ENCODE assay signal across 8 mouse cellular contexts in genomic region chr11:96966914-96967543, GRCm38 (mm10). TPM values are rescaled to one million over a fixed set of nuclear protein-coding genes. Genes with fewer than 3 reads are reported as not detected.
DNase-seq lines count a peak whose midpoint lies in the region; ATAC-seq lines count a peak whose summit lies in the region.

No protein-coding gene starts in this region.

- no peak for DNase-seq in hindbrain, embryonic 14.5 days (ENCODE audit: low spot score)
- DNase-seq in frontal cortex, postnatal 10 days (ENCODE audit: low spot score in 2 of 2) = no peak
- no peak for DNase-seq in gastrocnemius, adult 8-10 months (ENCODE audit: low spot score in 2 of 2)
- no peak for DNase-seq in gastrocnemius, postnatal 4 days (ENCODE audit: low spot score in 2 of 2)

- no peaks in the 10 kb centered on the region for H3K27me3 ChIP-seq in hindbrain, embryonic 13.5 days
- no peaks in the 10 kb centered on the region for H3K27me3 ChIP-seq in hindbrain, embryonic 14.5 days (ENCODE audit: control insufficient read depth, insufficient read depth, low read length)
- H3K27me3 ChIP-seq in heart, embryonic 16.5 days (ENCODE audit: control insufficient read depth, insufficient read depth, low read length) = no peaks in the 10 kb centered on the region

- no peak for ATAC-seq in hindbrain, embryonic 13.5 days (ENCODE audit: low FRiP score)
- ATAC-seq in hindbrain, embryonic 14.5 days (ENCODE audit: low FRiP score) = no peak
- ATAC-seq in CD4-positive, CD25-positive, alpha-beta regulatory T cell, adult 4 months = peak; percentile 83
- ATAC-seq in heart, embryonic 16.5 days (replicated peaks; ENCODE audit: extremely low read depth, insufficient read depth, low FRiP score) = no peak
- peak; percentile 63 for ATAC-seq in megakaryocyte progenitor cell, adult 5-6 weeks (replicated peaks; ENCODE audit: poor library complexity)

- peaks cover 9% of the 10 kb centered on the region for H3K36me3 ChIP-seq in hindbrain, embryonic 13.5 days
- H3K36me3 ChIP-seq in hindbrain, embryonic 14.5 days (replicated peaks; ENCODE audit: control insufficient read depth, insufficient read depth) = peaks cover 12% of the 10 kb centered on the region
- H3K36me3 ChIP-seq in heart, embryonic 16.5 days (ENCODE audit: control insufficient read depth, insufficient read depth) = no peaks in the 10 kb centered on the region

- H3K4me1 ChIP-seq in hindbrain, embryonic 13.5 days (replicated peaks) = peaks cover 32% of the 10 kb centered on the region
- H3K4me1 ChIP-seq in hindbrain, embryonic 14.5 days (replicated peaks; ENCODE audit: control insufficient read depth, insufficient read depth, low read length) = peaks cover 11% of the 10 kb centered on the region; the same call in 1 of the 2 replicates
- peaks cover 53% of the 10 kb centered on the region for H3K4me1 ChIP-seq in heart, embryonic 16.5 days (ENCODE audit: control insufficient read depth, insufficient read depth, low read length)

- no peak overlapping the region for H3K4me2 ChIP-seq in hindbrain, embryonic 13.5 days
- H3K4me2 ChIP-seq in hindbrain, embryonic 14.5 days (replicated peaks) = no peak overlapping the region
- peak overlapping the region; percentile 56 for H3K4me2 ChIP-seq in heart, embryonic 16.5 days (ENCODE audit: low read depth, low read length)

- no peak overlapping the region for H3K27ac ChIP-seq in hindbrain, embryonic 13.5 days
- H3K27ac ChIP-seq in hindbrain, embryonic 14.5 days = no peak overlapping the region
- H3K27ac ChIP-seq in heart, embryonic 16.5 days (ENCODE audit: low read length) = peak overlapping the region; percentile 100

- 92% methylated on average over 13 of the region's 13 CpGs for WGBS in hindbrain, embryonic 13.5 days
- 89% methylated on average over 13 of the region's 13 CpGs for WGBS in hindbrain, embryonic 14.5 days
- WGBS in heart, embryonic 16.5 days = 61% methylated on average over 13 of the region's 13 CpGs

- H3K9me3 ChIP-seq in hindbrain, embryonic 13.5 days = no peaks in the 10 kb centered on the region
- H3K9me3 ChIP-seq in hindbrain, embryonic 14.5 days (ENCODE audit: control insufficient read depth, low read length) = no peaks in the 10 kb centered on the region
- H3K9me3 ChIP-seq in heart, embryonic 16.5 days (replicated peaks; ENCODE audit: control insufficient read depth, low read length) = no peaks in the 10 kb centered on the region

- H3K9ac ChIP-seq in hindbrain, embryonic 13.5 days = peak overlapping the region; percentile 43; the same call in 1 of the 2 replicates
- no peak overlapping the region for H3K9ac ChIP-seq in hindbrain, embryonic 14.5 days
- peak overlapping the region; percentile 73 for H3K9ac ChIP-seq in heart, embryonic 16.5 days (ENCODE audit: low read length)

- no peak overlapping the region for H3K4me3 ChIP-seq in hindbrain, embryonic 13.5 days
- no peak overlapping the region for H3K4me3 ChIP-seq in hindbrain, embryonic 14.5 days (replicated peaks; ENCODE audit: low read length)
- peak overlapping the region; percentile 11; the same call in 1 of the 2 replicates for H3K4me3 ChIP-seq in heart, embryonic 16.5 days (ENCODE audit: low read length)

RNA-seq across cellular contexts. Expression of gene Sp2, which starts 15.7 kb away (rescaled TPM):
- 15.9 and 17.2 TPM in 2 replicates for polyA plus RNA-seq in hindbrain, embryonic 13.5 days (2015; fragmentation: Nextera tagmentation; extraction: Ambion mirVana)
- polyA plus RNA-seq in hindbrain, embryonic 14.5 days (2014; fragmentation: Nextera tagmentation; extraction: Ambion mirVana) = 14.4 and 14.9 TPM in 2 replicates
- polyA plus RNA-seq in CD4-positive, CD25-positive, alpha-beta regulatory T cell, adult 4 months (2017; shearing (Covaris generic)) = 10 to 100 TPM; 19.5 to 22.9 TPM
- polyA plus RNA-seq in heart, embryonic 16.5 days (2015; fragmentation: Nextera tagmentation; extraction: Ambion mirVana) = 15.2 and 15.7 TPM in 2 replicates
- total RNA-seq in megakaryocyte progenitor cell, adult 5-6 weeks (2015) = 21.0 and 27.4 TPM in 2 replicates
- total RNA-seq in megakaryocyte progenitor cell, adult 5-6 weeks (2017) = 2.3 and 2.8 TPM in 2 replicates
- total RNA-seq in gastrocnemius, adult 8-10 months (2022) = 10 to 100 TPM in 2 of 4 experiments, 1 to 10 TPM in 2; 8.6 to 12.5 (median 10.4) TPM
- total RNA-seq in gastrocnemius, postnatal 4 days (2021) = 10 to 100 TPM; 15.1 to 16.5 TPM

RNA-seq across cellular contexts. Expression of gene Pnpo, which starts 23.2 kb away (rescaled TPM):
- 20.5 and 22.6 TPM in 2 replicates for polyA plus RNA-seq in hindbrain, embryonic 13.5 days (2015; fragmentation: Nextera tagmentation; extraction: Ambion mirVana)
- 27.5 and 28.9 TPM in 2 replicates for polyA plus RNA-seq in hindbrain, embryonic 14.5 days (2014; fragmentation: Nextera tagmentation; extraction: Ambion mirVana)
- 10 to 100 TPM; 28.5 to 48.5 TPM for polyA plus RNA-seq in CD4-positive, CD25-positive, alpha-beta regulatory T cell, adult 4 months (2017; shearing (Covaris generic))
- 45.8 and 48.9 TPM in 2 replicates for polyA plus RNA-seq in heart, embryonic 16.5 days (2015; fragmentation: Nextera tagmentation; extraction: Ambion mirVana)
- total RNA-seq in megakaryocyte progenitor cell, adult 5-6 weeks (2015) = 22.5 and 23.0 TPM in 2 replicates
- total RNA-seq in megakaryocyte progenitor cell, adult 5-6 weeks (2017) = 36.3 and 38.7 TPM in 2 replicates
- total RNA-seq in gastrocnemius, adult 8-10 months (2022) = 1 to 10 TPM; 7.4 to 9.3 (median 8.0) TPM
- 1 to 10 TPM; 8.2 to 8.3 TPM for total RNA-seq in gastrocnemius, postnatal 4 days (2021)

RNA-seq across cellular contexts. Expression of gene Prr15l, which starts 39.1 kb away (rescaled TPM):
- 0.29 and 0.43 TPM in 2 replicates for polyA plus RNA-seq in hindbrain, embryonic 13.5 days (2015; fragmentation: Nextera tagmentation; extraction: Ambion mirVana)
- polyA plus RNA-seq in hindbrain, embryonic 14.5 days (2014; fragmentation: Nextera tagmentation; extraction: Ambion mirVana) = 0.16 TPM in 2 replicates
- 1 to 10 TPM in 1 of 2 experiments, under 1 TPM in 1; 0.48 to 1.5 TPM for polyA plus RNA-seq in CD4-positive, CD25-positive, alpha-beta regulatory T cell, adult 4 months (2017; shearing (Covaris generic))
- polyA plus RNA-seq in heart, embryonic 16.5 days (2015; fragmentation: Nextera tagmentation; extraction: Ambion mirVana) = 1.0 and 5.6 TPM in 2 replicates
- not detected in 2 replicates for total RNA-seq in megakaryocyte progenitor cell, adult 5-6 weeks (2015)
- not detected in 2 replicates for total RNA-seq in megakaryocyte progenitor cell, adult 5-6 weeks (2017)
- total RNA-seq in gastrocnemius, adult 8-10 months (2022) = not detected
- total RNA-seq in gastrocnemius, postnatal 4 days (2021) = not detected

RNA-seq across cellular contexts. Expression of gene Sp6, which starts 46.2 kb away (rescaled TPM):
- polyA plus RNA-seq in hindbrain, embryonic 13.5 days (2015; fragmentation: Nextera tagmentation; extraction: Ambion mirVana) = 0.10 and 0.29 TPM in 2 replicates
- polyA plus RNA-seq in hindbrain, embryonic 14.5 days (2014; fragmentation: Nextera tagmentation; extraction: Ambion mirVana) = 0.09 and 0.16 TPM in 2 replicates
- polyA plus RNA-seq in CD4-positive, CD25-positive, alpha-beta regulatory T cell, adult 4 months (2017; shearing (Covaris generic)) = 1 to 10 TPM; 1.7 to 3.0 TPM
- 0.21 TPM in 1 of 2 replicates, not detected in the other for polyA plus RNA-seq in heart, embryonic 16.5 days (2015; fragmentation: Nextera tagmentation; extraction: Ambion mirVana)
- not detected in 2 replicates for total RNA-seq in megakaryocyte progenitor cell, adult 5-6 weeks (2015)
- 0.03 TPM in 1 of 2 replicates, not detected in the other for total RNA-seq in megakaryocyte progenitor cell, adult 5-6 weeks (2017)
- total RNA-seq in gastrocnemius, adult 8-10 months (2022) = under 1 TPM in 2 of 4 experiments, not detected in 2; 0.07 to 0.13 TPM
- total RNA-seq in gastrocnemius, postnatal 4 days (2021) = under 1 TPM; 0.27 to 0.34 TPM

RNA-seq across cellular contexts. Expression of gene Cdk5rap3, which starts 50.7 kb away (rescaled TPM):
- 92.9 and 100 TPM in 2 replicates for polyA plus RNA-seq in hindbrain, embryonic 13.5 days (2015; fragmentation: Nextera tagmentation; extraction: Ambion mirVana)
- 74.0 and 77.8 TPM in 2 replicates for polyA plus RNA-seq in hindbrain, embryonic 14.5 days (2014; fragmentation: Nextera tagmentation; extraction: Ambion mirVana)
- 100 to 1,000 TPM in 1 of 2 experiments, 10 to 100 TPM in 1; 82.3 to 119 TPM for polyA plus RNA-seq in CD4-positive, CD25-positive, alpha-beta regulatory T cell, adult 4 months (2017; shearing (Covaris generic))
- polyA plus RNA-seq in heart, embryonic 16.5 days (2015; fragmentation: Nextera tagmentation; extraction: Ambion mirVana) = 48.7 and 60.5 TPM in 2 replicates
- total RNA-seq in megakaryocyte progenitor cell, adult 5-6 weeks (2015) = 30.3 and 31.4 TPM in 2 replicates
- total RNA-seq in megakaryocyte progenitor cell, adult 5-6 weeks (2017) = 70.1 and 74.3 TPM in 2 replicates
- 10 to 100 TPM; 23.0 to 30.7 (median 27.9) TPM for total RNA-seq in gastrocnemius, adult 8-10 months (2022)
- 10 to 100 TPM; 39.2 to 45.1 TPM for total RNA-seq in gastrocnemius, postnatal 4 days (2021)

Comparison
In these comparisons a context has a peak if more than half of its experiments do, and no peak if none do; other contexts are left out.
1. ATAC-seq: peak in CD4-positive, CD25-positive, alpha-beta regulatory T cell, adult 4 months (single experiment) and megakaryocyte progenitor cell, adult 5-6 weeks (single experiment); none in hindbrain, embryonic 13.5 days (single experiment), hindbrain, embryonic 14.5 days (single experiment) and heart, embryonic 16.5 days (single experiment).